Mouse (Mus musculus) hindbrain, embryonic 11.5 days (tissue): ENCODE measurements at regions not wholly inside any gene's neighbourhood (a gene's known extent, or its start where the extent isn't known, plus 50 kb on each side); places are given as distances from the start of the nearest gene placed in this dataset.

Experiments used
- ATAC-seq: fragments of 200-750 bp; cut with Nextera tagmentation; 2 replicates; pipeline ENCODE4 v1.8.0; 2017; ENCODE audit warnings: mild to moderate bottlenecking, moderate TSS enrichment, moderate library complexity; ENCODE audit not compliant: low FRiP score
- DNase-seq: peaks from one replicate; pipeline ENCODE4 v3.0.0-alpha.2; 2015; ENCODE audit warnings: low spot score
- H3K27ac ChIP-seq: fragments of 300-500 bp; sonication (generic); 2 replicates; pipeline ENCODE4 v1.5.1; 2014; ENCODE audit warnings: mild to moderate bottlenecking, low read depth, low read length
- H3K27me3 ChIP-seq: fragments of 300-500 bp; sonication (generic); 2 replicates; pipeline ENCODE4 v1.6.1; 2014; ENCODE audit warnings: mild to moderate bottlenecking, low read length, moderate library complexity, mixed read lengths; ENCODE audit not compliant: control insufficient read depth, insufficient read depth
- H3K36me3 ChIP-seq: fragments of 300-500 bp; sonication (generic); 2 replicates; pipeline ENCODE4 v1.6.1; 2014; ENCODE audit warnings: mild to moderate bottlenecking, low read length, moderate library complexity, mixed read lengths; ENCODE audit not compliant: control insufficient read depth, insufficient read depth
- H3K4me1 ChIP-seq: fragments of 300-500 bp; sonication (generic); replicated peaks from 2 replicates; pipeline ENCODE4 v1.6.1; 2014; ENCODE audit warnings: low read length, mixed read lengths; ENCODE audit not compliant: control insufficient read depth, insufficient read depth
- H3K4me2 ChIP-seq: fragments of 300-500 bp; sonication (generic); replicated peaks from 2 replicates; pipeline ENCODE4 v1.6.1; 2014; ENCODE audit warnings: mild to moderate bottlenecking, low read depth, low read length
- H3K4me3 ChIP-seq: fragments of 300-500 bp; sonication (generic); 2 replicates; pipeline ENCODE4 v1.5.1; 2014; ENCODE audit warnings: low read depth, low read length
- H3K9ac ChIP-seq: fragments of 300-500 bp; sonication (generic); 2 replicates; pipeline ENCODE4 v1.6.1; 2014; ENCODE audit warnings: low read depth, low read length
- H3K9me3 ChIP-seq: fragments of 300-500 bp; sonication (generic); 2 replicates; pipeline ENCODE4 v1.6.1; 2016; ENCODE audit warnings: low read length; ENCODE audit not compliant: control insufficient read depth
- WGBS: fragments of 180-500 bp; shearing (Covaris S2); extraction: QIAGEN DNeasy Blood & Tissue Kit; methylation state at CpG from one replicate; pipeline ENCODE4 v1.1.7; 2014; 5-methylcytosine and 5-hydroxymethylcytosine counted together

- Histone ChIP-seq H3K4me3 (no peak overlapping the region), H3K4me2 (no peak overlapping the region), H3K27me3 (no peaks in the 10 kb centered on the region), H3K9ac (no peak overlapping the region), H3K36me3 (no peaks in the 10 kb centered on the region), H3K9me3 (no peaks in the 10 kb centered on the region), H3K4me1 (no peaks in the 10 kb centered on the region), H3K27ac (no peak overlapping the region)
- DNase-seq (no peak), ATAC-seq (no peak)
- WGBS, result 84% methylated on average over 4 of the region's 4 CpGs
Observed at GRCm38 (mm10) chr15:22151894-22152494, 396.8 kb upstream of the Cdh18 start.

GRCm38 (mm10) chr15:22152678-22153077, 396.1 kb upstream of the Cdh18 start:
- Histone ChIP-seq H3K27me3 (no peaks in the 10 kb centered on the region), H3K4me1 (no peaks in the 10 kb centered on the region), H3K4me2 (no peak overlapping the region), H3K27ac (no peak overlapping the region), H3K9ac (no peak overlapping the region), H3K36me3 (no peaks in the 10 kb centered on the region), H3K9me3 (no peaks in the 10 kb centered on the region), H3K4me3 (no peak overlapping the region)
- 41% methylated on average over 1 of the region's 1 CpGs for WGBS
- DNase-seq (no peak), ATAC-seq (no peak)

- H3K27me3 ChIP-seq, result no peaks in the 10 kb centered on the region
- H3K27ac ChIP-seq, result no peak overlapping the region
- no peak for DNase-seq
- H3K4me2 ChIP-seq, result no peak overlapping the region
- no peak overlapping the region for H3K9ac ChIP-seq
- no peaks in the 10 kb centered on the region for H3K9me3 ChIP-seq
- WGBS, result 84% methylated on average over 5 of the region's 5 CpGs
- H3K4me1 ChIP-seq, result no peaks in the 10 kb centered on the region
- no peaks in the 10 kb centered on the region for H3K36me3 ChIP-seq
- ATAC-seq, result no peak
- no peak overlapping the region for H3K4me3 ChIP-seq
Observed at GRCm38 (mm10) chr15:22170302-22170701, 378.5 kb upstream of the Cdh18 start.

- WGBS, result 86% methylated on average over 1 of the region's 1 CpGs
- ATAC-seq, result peak; percentile 25; the same call in 1 of the 2 replicates
Observed at GRCm38 (mm10) chr15:22208991-22209390, 339.8 kb upstream of the Cdh18 start.

GRCm38 (mm10) chr15:22232629-22233028, 316.2 kb upstream of the Cdh18 start:
- Histone ChIP-seq H3K9me3 (no peaks in the 10 kb centered on the region), H3K27ac (no peak overlapping the region), H3K4me3 (no peak overlapping the region), H3K9ac (no peak overlapping the region), H3K36me3 (no peaks in the 10 kb centered on the region), H3K4me1 (no peaks in the 10 kb centered on the region), H3K4me2 (no peak overlapping the region), H3K27me3 (no peaks in the 10 kb centered on the region)
- WGBS, result 77% methylated on average over 4 of the region's 4 CpGs
- no peak for ATAC-seq
- DNase-seq, result no peak

More at GRCm38 (mm10) chr15:22208991-22209390, 339.8 kb upstream of the Cdh18 start:
- DNase-seq, result no peak
- no peaks in the 10 kb centered on the region for H3K36me3 ChIP-seq
- no peak overlapping the region for H3K4me2 ChIP-seq
- H3K27ac ChIP-seq, result no peak overlapping the region
- H3K4me3 ChIP-seq, result no peak overlapping the region
- no peaks in the 10 kb centered on the region for H3K27me3 ChIP-seq
- no peaks in the 10 kb centered on the region for H3K4me1 ChIP-seq
- H3K9me3 ChIP-seq, result no peaks in the 10 kb centered on the region
- H3K9ac ChIP-seq, result no peak overlapping the region

GRCm38 (mm10) chr15:22280919-22281318, 267.9 kb upstream of the Cdh18 start:
- no peak overlapping the region for H3K4me2 ChIP-seq
- no peak overlapping the region for H3K27ac ChIP-seq
- H3K9me3 ChIP-seq, result no peaks in the 10 kb centered on the region
- H3K4me1 ChIP-seq, result no peaks in the 10 kb centered on the region
- DNase-seq (no peak), ATAC-seq (no peak)
- WGBS, result 94% methylated on average over 1 of the region's 1 CpGs
- H3K9ac ChIP-seq, result no peak overlapping the region
- no peaks in the 10 kb centered on the region for H3K36me3 ChIP-seq
- H3K4me3 ChIP-seq, result no peak overlapping the region
- no peaks in the 10 kb centered on the region for H3K27me3 ChIP-seq

- DNase-seq (no peak), ATAC-seq (no peak)
- no peak overlapping the region for H3K27ac ChIP-seq
Observed at GRCm38 (mm10) chr15:22311016-22311415, 237.8 kb upstream of the Cdh18 start.

DNA sequence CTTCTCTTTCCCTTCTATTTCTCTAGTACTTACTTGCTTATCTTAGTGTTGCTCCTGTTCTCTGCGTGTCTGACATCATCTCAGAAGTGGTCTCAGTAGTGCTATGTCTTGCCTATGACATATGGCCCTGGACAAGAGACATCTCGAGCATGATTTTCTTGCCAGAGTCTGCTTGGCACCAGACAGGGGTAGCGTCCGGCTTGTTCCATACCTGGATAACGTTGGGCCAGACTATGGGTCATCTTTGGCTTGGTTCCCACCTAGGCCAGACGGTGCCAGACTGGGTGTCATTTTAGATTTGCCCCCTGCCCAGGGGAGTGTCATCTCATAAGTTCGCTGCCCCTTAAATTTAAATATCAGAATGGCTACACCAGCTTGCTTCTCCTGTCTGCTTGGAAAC, 229.8 kb upstream of the Cdh18 start:
- Histone ChIP-seq H3K27ac (no peak overlapping the region), H3K4me3 (no peak overlapping the region), H3K27me3 (no peaks in the 10 kb centered on the region), H3K4me2 (no peak overlapping the region), H3K9me3 (no peaks in the 10 kb centered on the region), H3K9ac (no peak overlapping the region), H3K4me1 (no peaks in the 10 kb centered on the region), H3K36me3 (no peaks in the 10 kb centered on the region)
- DNase-seq (no peak), ATAC-seq (no peak)
- 89% methylated on average over 7 of the region's 7 CpGs for WGBS

More at GRCm38 (mm10) chr15:22311016-22311415, 237.8 kb upstream of the Cdh18 start:
- Histone ChIP-seq H3K4me2 (no peak overlapping the region), H3K36me3 (no peaks in the 10 kb centered on the region), H3K9ac (no peak overlapping the region), H3K4me3 (no peak overlapping the region), H3K27me3 (no peaks in the 10 kb centered on the region), H3K4me1 (no peaks in the 10 kb centered on the region), H3K9me3 (no peaks in the 10 kb centered on the region)
- WGBS, result 85% methylated on average over 5 of the region's 5 CpGs

GRCm38 (mm10) chr15:22338941-22339340, 209.9 kb upstream of the Cdh18 start:
- Histone ChIP-seq H3K36me3 (no peaks in the 10 kb centered on the region), H3K4me2 (no peak overlapping the region), H3K27ac (no peak overlapping the region), H3K27me3 (no peaks in the 10 kb centered on the region), H3K4me3 (no peak overlapping the region), H3K9ac (no peak overlapping the region), H3K9me3 (no peaks in the 10 kb centered on the region), H3K4me1 (no peaks in the 10 kb centered on the region)
- DNase-seq (no peak), ATAC-seq (no peak)
- WGBS, result 57% methylated on average over 3 of the region's 3 CpGs
